ENCODE assay signal across 35 mouse cellular contexts in genomic region chr3:146140276-146140675, GRCm38 (mm10). TPM values are rescaled to one million over a fixed set of nuclear protein-coding genes. Genes with fewer than 3 reads are reported as not detected.
"Had no signal": no experiment of that assay in that cellular context is flagged by ENCODE, and none has a peak within 500 bp of the region (broad histone marks: within the 10 kb centered on the region; RNA-seq: fewer than 3 reads in every experiment).

No protein-coding gene starts in this region.

- H3K4me3 ChIP-seq: left cerebral cortex, adult 2 months; limb, embryonic 10.5 days; limb, embryonic 12.5 days; limb, embryonic 13.5 days; limb, embryonic 15.5 days; liver, embryonic 12.5 days; liver, embryonic 13.5 days; liver, embryonic 15.5 days; lung, embryonic 15.5 days; megakaryocyte, embryonic 14.5 days; midbrain, embryonic 10.5 days; midbrain, embryonic 12.5 days; midbrain, embryonic 13.5 days; midbrain, embryonic 15.5 days; myocyte; neural tube, embryonic 12.5 days had no signal

- H3K36me3 ChIP-seq: limb, embryonic 12.5 days; limb, embryonic 13.5 days; limb, embryonic 15.5 days; liver, embryonic 12.5 days; liver, embryonic 13.5 days; liver, embryonic 15.5 days; lung, embryonic 15.5 days; midbrain, embryonic 10.5 days; midbrain, embryonic 12.5 days; midbrain, embryonic 13.5 days; midbrain, embryonic 15.5 days; neural tube, embryonic 12.5 days had no signal

- H3K9me3 ChIP-seq: limb, embryonic 10.5 days; limb, embryonic 15.5 days; liver, embryonic 12.5 days; liver, embryonic 13.5 days; liver, embryonic 15.5 days; lung, embryonic 15.5 days; midbrain, embryonic 10.5 days; midbrain, embryonic 12.5 days; midbrain, embryonic 13.5 days; midbrain, embryonic 15.5 days; neural tube, embryonic 12.5 days had no signal

- H3K4me1 ChIP-seq: limb, embryonic 10.5 days; limb, embryonic 12.5 days; limb, embryonic 13.5 days; limb, embryonic 15.5 days; liver, embryonic 12.5 days; liver, embryonic 13.5 days; liver, embryonic 15.5 days; lung, embryonic 15.5 days; megakaryocyte, embryonic 14.5 days; midbrain, embryonic 10.5 days; midbrain, embryonic 12.5 days; midbrain, embryonic 13.5 days; midbrain, embryonic 15.5 days; neural tube, embryonic 12.5 days had no signal

- H3K27me3 ChIP-seq: limb, embryonic 12.5 days; limb, embryonic 13.5 days; limb, embryonic 15.5 days; liver, embryonic 12.5 days; liver, embryonic 13.5 days; liver, embryonic 15.5 days; lung, embryonic 15.5 days; midbrain, embryonic 12.5 days; midbrain, embryonic 13.5 days; midbrain, embryonic 15.5 days; neural tube, embryonic 12.5 days had no signal

- H3K9ac ChIP-seq: limb, embryonic 12.5 days; limb, embryonic 13.5 days; limb, embryonic 15.5 days; liver, embryonic 12.5 days; liver, embryonic 13.5 days; liver, embryonic 14.5 days; liver, embryonic 15.5 days; liver, postnatal 0 days; lung, embryonic 14.5 days; lung, embryonic 15.5 days; midbrain, embryonic 12.5 days; midbrain, embryonic 13.5 days; midbrain, embryonic 15.5 days; neural tube, embryonic 12.5 days had no signal

- ATAC-seq: liver, embryonic 12.5 days; liver, postnatal 0 days; lung, postnatal 0 days; midbrain, embryonic 13.5 days; midbrain, embryonic 15.5 days had no signal

- DNase-seq: left cerebral cortex, postnatal 4 days; liver; liver, embryonic 13.5 days; liver, postnatal 0 days; lung, adult 18-20 months; lung, adult 2 months; lung, embryonic 14.5 days; lung, postnatal 10 days; lung, postnatal 14 days; lung, postnatal 36 days; lung, postnatal 4 days; midbrain, embryonic 14.5 days had no signal

- H3K27ac ChIP-seq: left cerebral cortex, adult 2 months; limb, embryonic 10.5 days; limb, embryonic 12.5 days; limb, embryonic 13.5 days; limb, embryonic 15.5 days; liver, embryonic 12.5 days; liver, embryonic 13.5 days; liver, embryonic 14.5 days; liver, embryonic 15.5 days; lung, embryonic 15.5 days; macrophage; midbrain, embryonic 10.5 days; midbrain, embryonic 12.5 days; midbrain, embryonic 13.5 days; midbrain, embryonic 15.5 days; neural tube, embryonic 12.5 days had no signal

- H3K4me2 ChIP-seq: limb, embryonic 12.5 days; limb, embryonic 13.5 days; limb, embryonic 15.5 days; liver, embryonic 11.5 days; liver, embryonic 12.5 days; liver, embryonic 13.5 days; liver, embryonic 15.5 days; lung, embryonic 14.5 days; lung, embryonic 15.5 days; midbrain, embryonic 12.5 days; midbrain, embryonic 13.5 days; midbrain, embryonic 15.5 days; neural tube, embryonic 12.5 days had no signal

RNA-seq across cellular contexts. Expression of gene Mcoln2, which starts 9.4 kb away (rescaled TPM):
- polyA plus RNA-seq: myocyte had no signal

RNA-seq across cellular contexts. Expression of gene Mcoln3, which starts 23.0 kb away (rescaled TPM):
- polyA plus RNA-seq: liver, adult 2 months; liver, postnatal 0 days; myocyte had no signal

RNA-seq across cellular contexts. Expression of gene Wdr63, which starts 32.3 kb away (rescaled TPM):
- polyA plus RNA-seq: limb, embryonic 10.5 days; limb, embryonic 11.5 days; limb, embryonic 12.5 days; limb, embryonic 15.5 days; liver, embryonic 15.5 days; liver, embryonic 16.5 days; lung, embryonic 14.5 days; neural tube, embryonic 11.5 days had no signal
